Mouse (Mus musculus): ENCODE measurements at regions not wholly inside any gene's neighbourhood (a gene's known extent, or its start where the extent isn't known, plus 50 kb on each side); places are given as distances from the start of the nearest gene placed in this dataset.

GRCm38 (mm10) chr14:58687814-58688213 lies 454.9 kb downstream of the 1700129C05Rik start:
- DNase-seq (ENCODE audit: inconsistent ontology term), result no peak

GRCm38 (mm10) chr14:58678781-58679180 lies 463.9 kb downstream of the 1700129C05Rik start:
- peak; percentile 29 for DNase-seq (ENCODE audit: inconsistent ontology term)

GRCm38 (mm10) chr14:58678126-58678656 lies 464.5 kb downstream of the 1700129C05Rik start:
- DNase-seq (ENCODE audit: inconsistent ontology term), result peak; percentile 44

GRCm38 (mm10) chr14:58675146-58675545 lies 467.5 kb downstream of the 1700129C05Rik start:
- DNase-seq (ENCODE audit: inconsistent ontology term), result peak; percentile 38

- DNase-seq (ENCODE audit: inconsistent ontology term), result no peak
These were observed 478.7 kb downstream of the 1700129C05Rik start for GRCm38 (mm10) chr14:58663946-58664345.

- no peak for DNase-seq (ENCODE audit: inconsistent ontology term)
These were observed 480.1 kb downstream of the 1700129C05Rik start for GRCm38 (mm10) chr14:58662601-58663000.

GRCm38 (mm10) chr14:58661416-58661815 lies 481.3 kb downstream of the 1700129C05Rik start:
- DNase-seq (ENCODE audit: inconsistent ontology term), result no peak

- no peak for DNase-seq (ENCODE audit: inconsistent ontology term)
These were observed 485.4 kb downstream of the 1700129C05Rik start for GRCm38 (mm10) chr14:58657263-58657662.

GRCm38 (mm10) chr14:58656935-58657238 lies 485.8 kb downstream of the 1700129C05Rik start:
- DNase-seq (ENCODE audit: inconsistent ontology term), result no peak

GRCm38 (mm10) chr14:58656212-58656934 lies 486.3 kb downstream of the 1700129C05Rik start:
- DNase-seq (ENCODE audit: inconsistent ontology term), result no peak

GRCm38 (mm10) chr14:58653026-58653425 lies 489.7 kb downstream of the 1700129C05Rik start:
- no peak for DNase-seq (ENCODE audit: inconsistent ontology term)

GRCm38 (mm10) chr14:58652004-58652403 lies 490.7 kb downstream of the 1700129C05Rik start:
- no peak for DNase-seq (ENCODE audit: inconsistent ontology term)

GRCm38 (mm10) chr14:58651210-58651609 lies 491.5 kb downstream of the 1700129C05Rik start:
- DNase-seq (ENCODE audit: inconsistent ontology term), result no peak

- no peak for DNase-seq (ENCODE audit: inconsistent ontology term)
These were observed 504.4 kb downstream of the 1700129C05Rik start for GRCm38 (mm10) chr14:58638337-58638696.

- DNase-seq (ENCODE audit: inconsistent ontology term), result peak; percentile 77
These were observed 505.0 kb downstream of the 1700129C05Rik start for GRCm38 (mm10) chr14:58637405-58638336.

GRCm38 (mm10) chr14:58631221-58631620 lies 511.5 kb downstream of the 1700129C05Rik start:
- DNase-seq (ENCODE audit: inconsistent ontology term), result no peak

GRCm38 (mm10) chr14:58628266-58628665 lies 514.4 kb downstream of the 1700129C05Rik start:
- DNase-seq (ENCODE audit: inconsistent ontology term), result no peak

GRCm38 (mm10) chr14:58626506-58627256 lies 516.0 kb downstream of the 1700129C05Rik start:
- DNase-seq (ENCODE audit: inconsistent ontology term), result no peak

GRCm38 (mm10) chr14:58620186-58620585 lies 522.5 kb downstream of the 1700129C05Rik start:
- DNase-seq (ENCODE audit: inconsistent ontology term), result no peak

- no peak for DNase-seq (ENCODE audit: inconsistent ontology term)
These were observed 525.0 kb downstream of the 1700129C05Rik start for GRCm38 (mm10) chr14:58617656-58618055.

GRCm38 (mm10) chr14:58608216-58608615 lies 534.5 kb downstream of the 1700129C05Rik start:
- peak; percentile 36 for DNase-seq (ENCODE audit: inconsistent ontology term)

- DNase-seq (ENCODE audit: inconsistent ontology term), result peak; percentile 74
These were observed 535.0 kb downstream of the 1700129C05Rik start for GRCm38 (mm10) chr14:58607734-58608133.

Data from Muller cell, postnatal 12 days (primary cell).